In the genomic region with DNA sequence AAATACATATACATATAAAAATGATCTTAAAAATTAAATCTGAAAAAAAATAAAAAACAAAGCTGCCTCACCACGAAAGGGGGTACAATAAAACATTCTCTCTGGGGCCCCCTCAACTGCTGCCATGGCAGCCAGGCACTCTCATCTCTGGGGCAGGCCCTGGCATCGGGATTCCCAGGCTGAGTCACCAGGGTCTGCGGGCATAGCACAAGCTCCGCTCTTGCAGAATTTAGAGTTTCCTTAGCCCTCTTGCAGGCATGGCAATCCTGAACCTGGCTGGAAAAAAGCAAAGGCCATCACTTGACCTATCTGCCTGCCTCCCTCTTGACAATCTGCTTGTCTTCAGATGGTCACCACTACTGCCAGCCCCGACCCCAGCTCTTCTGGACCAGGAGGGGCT, we compare ENCODE assay signal across 13 mouse cellular contexts. TPM values are rescaled to one million over a fixed set of nuclear protein-coding genes. Genes with fewer than 3 reads are reported as not detected.
DNase-seq lines count a peak whose midpoint lies in the region; ATAC-seq and TF ChIP-seq lines count a peak whose summit lies in the region.
"Had no signal": no experiment of that assay in that cellular context is flagged by ENCODE, and none has a peak within 500 bp of the region (broad histone marks: within the 10 kb centered on the region; RNA-seq: fewer than 3 reads in every experiment).

No protein-coding gene starts in this region.

- H3K36me3 ChIP-seq in heart, embryonic 11.5 days (ENCODE audit: control insufficient read depth, insufficient read depth, low read length): no peaks in the 10 kb centered on the region
- H3K36me3 ChIP-seq in intestine, embryonic 16.5 days (ENCODE audit: control insufficient read depth, insufficient read depth, low read length): no peaks in the 10 kb centered on the region
- H3K36me3 ChIP-seq: liver, embryonic 13.5 days had no signal

- no peaks in the 10 kb centered on the region for H3K9me3 ChIP-seq in heart, embryonic 11.5 days (replicated peaks; ENCODE audit: control insufficient read depth, low read length)
- no peaks in the 10 kb centered on the region for H3K9me3 ChIP-seq in intestine, embryonic 16.5 days (ENCODE audit: control insufficient read depth, low read length)
- H3K9me3 ChIP-seq: liver, embryonic 13.5 days had no signal

- peaks cover 50% of the 10 kb centered on the region for H3K4me1 ChIP-seq in heart, embryonic 11.5 days (ENCODE audit: control insufficient read depth, insufficient read depth, low read length)
- H3K4me1 ChIP-seq in intestine, embryonic 16.5 days (ENCODE audit: control insufficient read depth, insufficient read depth, low read length): peaks cover 64% of the 10 kb centered on the region

- DNase-seq in heart, adult 9 months (ENCODE audit: low spot score in 2 of 2): no peak
- DNase-seq in layer of hippocampus, adult 2 months (ENCODE audit: low spot score in 2 of 2): no peak
- DNase-seq in layer of hippocampus, adult 18-20 months (ENCODE audit: low spot score in 2 of 2): no peak
- peak; percentile 64 for DNase-seq in MN1 (ENCODE audit: low spot score)
- DNase-seq in retina, embryonic 14.5 days (ENCODE audit: low spot score): no peak
- no peak for DNase-seq in gastrocnemius, postnatal 4 days (ENCODE audit: low spot score in 2 of 2)
- DNase-seq: liver, embryonic 13.5 days had no signal

- no peak for ATAC-seq in heart, embryonic 11.5 days (replicated peaks; ENCODE audit: insufficient number of reproducible peaks, low FRiP score, low TSS enrichment)
- ATAC-seq in intestine, embryonic 16.5 days: no peak

- TF ChIP-seq CTCF in layer of hippocampus, adult 2 months (conservative IDR thresholded peaks at IDR 0.05): no peak

- H3K9ac ChIP-seq in heart, embryonic 11.5 days (ENCODE audit: low read depth, low read length): no peak overlapping the region
- H3K9ac ChIP-seq in intestine, embryonic 16.5 days (ENCODE audit: low read depth, low read length): no peak overlapping the region; the same call in 1 of the 2 replicates
- H3K9ac ChIP-seq: liver, embryonic 13.5 days had no signal

- no peak overlapping the region for H3K4me3 ChIP-seq in heart, embryonic 11.5 days (ENCODE audit: low read depth, low read length)
- no peak overlapping the region for H3K4me3 ChIP-seq in layer of hippocampus, adult 2 months
- H3K4me3 ChIP-seq in intestine, embryonic 16.5 days (ENCODE audit: low read length): no peak overlapping the region
- H3K4me3 ChIP-seq: liver, embryonic 13.5 days had no signal

- no peak overlapping the region for H3K4me2 ChIP-seq in heart, embryonic 11.5 days
- no peak overlapping the region for H3K4me2 ChIP-seq in intestine, embryonic 16.5 days (ENCODE audit: low read depth, low read length)
- H3K4me2 ChIP-seq: liver, embryonic 13.5 days had no signal

- H3K27me3 ChIP-seq in heart, embryonic 11.5 days (ENCODE audit: control insufficient read depth, insufficient read depth, low read length): no peaks in the 10 kb centered on the region
- H3K27me3 ChIP-seq in intestine, embryonic 16.5 days (replicated peaks; ENCODE audit: control insufficient read depth, insufficient read depth, low read length): no peaks in the 10 kb centered on the region

- peak overlapping the region; percentile 73; the same call in 1 of the 2 replicates for H3K27ac ChIP-seq in heart, embryonic 11.5 days (ENCODE audit: low read depth, low read length)
- H3K27ac ChIP-seq in layer of hippocampus, adult 2 months: peak overlapping the region; percentile 91
- H3K27ac ChIP-seq in intestine, embryonic 16.5 days (ENCODE audit: low read length): peak overlapping the region; percentile 100

- 66% methylated on average over 5 of the region's 5 CpGs for WGBS in heart, embryonic 11.5 days (ENCODE audit: insufficient replicate concordance)
- WGBS in intestine, embryonic 16.5 days: 62% methylated on average over 5 of the region's 5 CpGs

RNA-seq across cellular contexts. Expression of gene Irf1, which starts 8.5 kb away (rescaled TPM):
- 8.5 and 8.8 TPM in 2 replicates for polyA plus RNA-seq in heart, embryonic 11.5 days (2014; fragmentation: Nextera tagmentation; extraction: Ambion mirVana)
- 10 to 100 TPM in 1 of 2 experiments, 1 to 10 TPM in 1; 9.0 to 12.4 TPM for total RNA-seq in layer of hippocampus, adult 2 months (2021)
- 10 to 100 TPM in 1 of 2 experiments, 1 to 10 TPM in 1; 9.4 to 11.6 TPM for total RNA-seq in layer of hippocampus, adult 18-20 months (2021)
- polyA plus RNA-seq in intestine, embryonic 16.5 days (2015; fragmentation: Nextera tagmentation; extraction: Ambion mirVana): 52.9 and 58.7 TPM in 2 replicates
- total RNA-seq in gastrocnemius, postnatal 4 days (2021): 10 to 100 TPM; 16.1 to 17.0 TPM

RNA-seq across cellular contexts. Expression of gene Gm17334, which starts 11.7 kb away (rescaled TPM):
- polyA plus RNA-seq in heart, embryonic 11.5 days (2014; fragmentation: Nextera tagmentation; extraction: Ambion mirVana): 0.24 TPM in 1 of 2 replicates, not detected in the other
- 1 to 10 TPM; 1.1 to 1.6 TPM for total RNA-seq in layer of hippocampus, adult 2 months (2021)
- 1 to 10 TPM in 1 of 2 experiments, under 1 TPM in 1; 0.99 to 1.9 TPM for total RNA-seq in layer of hippocampus, adult 18-20 months (2021)
- 0.34 and 0.81 TPM in 2 replicates for polyA plus RNA-seq in intestine, embryonic 16.5 days (2015; fragmentation: Nextera tagmentation; extraction: Ambion mirVana)
- total RNA-seq in gastrocnemius, postnatal 4 days (2021): under 1 TPM; 0.31 to 0.32 TPM
- polyA plus RNA-seq: liver, embryonic 13.5 days had no signal

RNA-seq across cellular contexts. Expression of gene Il5, which starts 40.7 kb away (rescaled TPM):
- not detected in 2 replicates for polyA plus RNA-seq in heart, embryonic 11.5 days (2014; fragmentation: Nextera tagmentation; extraction: Ambion mirVana)
- not detected for total RNA-seq in layer of hippocampus, adult 2 months (2021)
- not detected for total RNA-seq in layer of hippocampus, adult 18-20 months (2021)
- polyA plus RNA-seq in intestine, embryonic 16.5 days (2015; fragmentation: Nextera tagmentation; extraction: Ambion mirVana): not detected in 2 replicates
- not detected for total RNA-seq in gastrocnemius, postnatal 4 days (2021)
- total RNA-seq: common myeloid progenitor, adult 5-6 weeks; gastrocnemius, postnatal 10 days; layer of hippocampus, postnatal 25 days; megakaryocyte-erythroid progenitor cell, adult 5-6 weeks had no signal
- polyA plus RNA-seq: liver, embryonic 13.5 days had no signal

RNA-seq across cellular contexts. Expression of gene Rad50, which starts 54.2 kb away (rescaled TPM):
- 19.5 and 22.4 TPM in 2 replicates for polyA plus RNA-seq in heart, embryonic 11.5 days (2014; fragmentation: Nextera tagmentation; extraction: Ambion mirVana)
- total RNA-seq in layer of hippocampus, adult 2 months (2021): 10 to 100 TPM; 13.0 to 13.7 TPM
- 10 to 100 TPM; 13.2 to 13.9 TPM for total RNA-seq in layer of hippocampus, adult 18-20 months (2021)
- polyA plus RNA-seq in intestine, embryonic 16.5 days (2015; fragmentation: Nextera tagmentation; extraction: Ambion mirVana): 24.8 and 28.5 TPM in 2 replicates
- 10 to 100 TPM; 13.0 to 15.6 TPM for total RNA-seq in gastrocnemius, postnatal 4 days (2021)
